Mouse (Mus musculus) liver, embryonic 16.5 days (tissue): ENCODE measurements around the gene Usp43. TPM values are rescaled to one million over a fixed set of nuclear protein-coding genes. Genes with fewer than 3 reads are reported as not detected.
A peak's percentile ranks its signal among the peaks of the same experiment; 100 is the strongest.

Experiments
- ATAC-seq: fragments of 200-750 bp; cut with Nextera tagmentation; 2 replicates; pipeline ENCODE4 v1.8.0; 2017; ENCODE audit warnings: low read depth, mild to moderate bottlenecking, moderate number of reproducible peaks, moderate library complexity
- H3K27ac ChIP-seq: fragments of 300-500 bp; sonication (generic); 2 replicates; pipeline ENCODE4 v1.5.1; 2014; ENCODE audit warnings: mild to moderate bottlenecking, low read length
- H3K27me3 ChIP-seq: fragments of 300-500 bp; sonication (generic); 2 replicates; pipeline ENCODE4 v1.6.1; 2014; ENCODE audit warnings: low read depth, low read length, mixed read lengths; ENCODE audit not compliant: control insufficient read depth, insufficient read depth
- H3K36me3 ChIP-seq: fragments of 300-500 bp; sonication (generic); 2 replicates; pipeline ENCODE4 v1.6.1; 2014; ENCODE audit warnings: mild to moderate bottlenecking; ENCODE audit not compliant: control insufficient read depth, insufficient read depth
- H3K4me1 ChIP-seq: fragments of 300-500 bp; sonication (generic); 2 replicates; pipeline ENCODE4 v1.6.1; 2014; ENCODE audit warnings: low read depth, low read length, mixed read lengths; ENCODE audit not compliant: control insufficient read depth
- H3K4me2 ChIP-seq: fragments of 300-500 bp; sonication (generic); 2 replicates; pipeline ENCODE4 v1.6.1; 2014; ENCODE audit warnings: low read depth, low read length, mixed read lengths
- H3K4me3 ChIP-seq: fragments of 300-500 bp; sonication (generic); 2 replicates; pipeline ENCODE4 v1.5.1; 2014; ENCODE audit warnings: low read depth, mild to moderate bottlenecking, low read length
- H3K9ac ChIP-seq: fragments of 300-500 bp; sonication (generic); 2 replicates; pipeline ENCODE4 v1.6.1; 2014; ENCODE audit warnings: low read depth, low read length
- H3K9me3 ChIP-seq: fragments of 300-500 bp; sonication (generic); replicated peaks from 2 replicates; pipeline ENCODE4 v1.6.1; 2016; ENCODE audit warnings: low read length; ENCODE audit not compliant: control insufficient read depth
- WGBS: fragments of 180-500 bp; shearing (Covaris S2); extraction: QIAGEN DNeasy Blood & Tissue Kit; methylation state at CpG from one replicate; pipeline ENCODE4 v1.1.7; 2014; ENCODE audit not compliant: insufficient replicate concordance; 5-methylcytosine and 5-hydroxymethylcytosine counted together
- polyA plus RNA-seq: library from polyadenylated mRNA; unstranded; fragments of >200 nt; fragmentation: Nextera tagmentation; extraction: Ambion mirVana; gene quantifications from 2 replicates; pipeline ENCODE4 v1.2.1, GENCODE M21; 2015

The Usp43 gene
- polyA plus RNA-seq, 1 experiment from 2014 or later, result 0.08 TPM

DNA sequence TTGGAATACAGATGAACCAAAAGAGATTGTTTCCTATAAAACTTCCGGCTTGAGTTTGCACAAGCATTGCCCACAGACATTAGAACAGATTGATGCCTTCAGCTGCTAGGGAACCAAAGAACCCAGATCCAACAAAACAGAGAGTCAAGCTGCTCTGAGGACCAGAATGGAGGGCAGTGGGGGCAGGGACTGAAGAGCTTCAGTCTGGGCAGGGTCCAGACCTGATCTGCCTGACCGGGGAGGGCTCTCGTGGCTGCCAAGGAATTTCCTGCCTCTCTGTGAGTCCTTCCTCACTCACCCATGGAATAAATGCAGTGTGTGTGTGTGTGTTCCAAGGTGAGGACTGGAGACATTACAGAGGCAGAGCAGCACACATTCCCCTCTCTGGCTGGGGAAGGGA lies 26.3 kb upstream of the Usp43 start:
- ATAC-seq, result no peak
- 46% methylated on average over 3 of the region's 3 CpGs for WGBS

GRCm38 (mm10) chr11:67932156-67932555 lies 10.2 kb upstream of the Usp43 start:
- ATAC-seq, result no peak
- no peak overlapping the region for H3K27ac ChIP-seq
- no peaks in the 10 kb centered on the region for H3K9me3 ChIP-seq
- no peaks in the 10 kb centered on the region for H3K4me1 ChIP-seq
- WGBS, result 68% methylated on average over 3 of the region's 3 CpGs
- H3K4me2 ChIP-seq, result no peak overlapping the region
- no peak overlapping the region for H3K4me3 ChIP-seq
- no peak overlapping the region for H3K9ac ChIP-seq
- H3K36me3 ChIP-seq, result no peaks in the 10 kb centered on the region
- H3K27me3 ChIP-seq, result no peaks in the 10 kb centered on the region

More for the DNA sequence above, 26.3 kb upstream of the Usp43 start:
- no peaks in the 10 kb centered on the region for H3K4me1 ChIP-seq
- H3K9me3 ChIP-seq, result no peaks in the 10 kb centered on the region
- H3K9ac ChIP-seq, result no peak overlapping the region
- no peak overlapping the region for H3K4me2 ChIP-seq
- H3K4me3 ChIP-seq, result no peak overlapping the region
- H3K27ac ChIP-seq, result no peak overlapping the region
- no peaks in the 10 kb centered on the region for H3K36me3 ChIP-seq
- H3K27me3 ChIP-seq, result no peaks in the 10 kb centered on the region

- no peaks in the 10 kb centered on the region for H3K9me3 ChIP-seq
- no peak for ATAC-seq
- H3K4me1 ChIP-seq, result no peaks in the 10 kb centered on the region; the same call in 1 of the 2 replicates
- no peak overlapping the region for H3K4me3 ChIP-seq
- no peak overlapping the region for H3K27ac ChIP-seq
- H3K4me2 ChIP-seq, result no peak overlapping the region
- H3K36me3 ChIP-seq, result no peaks in the 10 kb centered on the region
- H3K27me3 ChIP-seq, result peaks cover 13% of the 10 kb centered on the region
- no peak overlapping the region for H3K9ac ChIP-seq
- WGBS, result 17% methylated on average over 14 of the region's 15 CpGs
These were observed 4.5 kb upstream of the Usp43 start for GRCm38 (mm10) chr11:67926348-67927055.

GRCm38 (mm10) chr11:67925000-67925399 lies 3.0 kb upstream of the Usp43 start:
- Histone ChIP-seq H3K9me3 (no peaks in the 10 kb centered on the region), H3K9ac (no peak overlapping the region), H3K4me3 (no peak overlapping the region), H3K27me3 (peaks cover 28% of the 10 kb centered on the region), H3K27ac (no peak overlapping the region), H3K4me2 (no peak overlapping the region), H3K4me1 (no peaks in the 10 kb centered on the region; the same call in 1 of the 2 replicates), H3K36me3 (no peaks in the 10 kb centered on the region)
- 63% methylated on average over 13 of the region's 13 CpGs for WGBS
- no peak for ATAC-seq

- Histone ChIP-seq H3K4me3 (no peak overlapping the region), H3K27ac (no peak overlapping the region), H3K9me3 (no peaks in the 10 kb centered on the region), H3K9ac (no peak overlapping the region), H3K4me1 (no peaks in the 10 kb centered on the region; the same call in 1 of the 2 replicates), H3K36me3 (no peaks in the 10 kb centered on the region), H3K27me3 (peaks cover 36% of the 10 kb centered on the region), H3K4me2 (no peak overlapping the region)
- 83% methylated on average over 5 of the region's 5 CpGs for WGBS
- ATAC-seq, result no peak
These were observed 1.8 kb upstream of the Usp43 start for GRCm38 (mm10) chr11:67923720-67924119.

- no peaks in the 10 kb centered on the region; the same call in 1 of the 2 replicates for H3K4me1 ChIP-seq
- H3K27ac ChIP-seq, result no peak overlapping the region
- peak overlapping the region; percentile 57 for H3K4me3 ChIP-seq
- peaks cover 36% of the 10 kb centered on the region for H3K27me3 ChIP-seq
- H3K36me3 ChIP-seq, result no peaks in the 10 kb centered on the region
- H3K9ac ChIP-seq, result no peak overlapping the region
- ATAC-seq, result 0 out of 2 replicates have a peak, but pooled peaks have one; percentile 41
- H3K9me3 ChIP-seq, result no peaks in the 10 kb centered on the region
- peak overlapping the region; percentile 83 for H3K4me2 ChIP-seq
- 1% methylated on average over 12 of the region's 12 CpGs for WGBS
These were observed 787 bp upstream of the Usp43 start for GRCm38 (mm10) chr11:67922755-67923125.

GRCm38 (mm10) chr11:67921091-67921826 lies 694 bp downstream of the Usp43 start:
- H3K4me2 ChIP-seq, result peak overlapping the region; percentile 83
- WGBS, result 2% methylated on average over 47 of the region's 47 CpGs
- H3K4me3 ChIP-seq, result peak overlapping the region; percentile 57
- no peak for ATAC-seq
- H3K27ac ChIP-seq, result no peak overlapping the region
- H3K9me3 ChIP-seq, result no peaks in the 10 kb centered on the region
- peaks cover 36% of the 10 kb centered on the region for H3K27me3 ChIP-seq
- H3K4me1 ChIP-seq, result no peaks in the 10 kb centered on the region; the same call in 1 of the 2 replicates
- H3K9ac ChIP-seq, result no peak overlapping the region
- no peaks in the 10 kb centered on the region for H3K36me3 ChIP-seq

GRCm38 (mm10) chr11:67920226-67920960 lies 1.6 kb downstream of the Usp43 start:
- ATAC-seq, result no peak
- Histone ChIP-seq H3K4me3 (no peak overlapping the region), H3K9me3 (no peaks in the 10 kb centered on the region), H3K36me3 (no peaks in the 10 kb centered on the region), H3K9ac (no peak overlapping the region), H3K4me2 (no peak overlapping the region), H3K27ac (no peak overlapping the region), H3K27me3 (peaks cover 36% of the 10 kb centered on the region), H3K4me1 (no peaks in the 10 kb centered on the region; the same call in 1 of the 2 replicates)
- WGBS, result 17% methylated on average over 9 of the region's 9 CpGs
